Mouse (Mus musculus) heart, postnatal 0 days (tissue): ENCODE measurements at regions not wholly inside any gene's neighbourhood (a gene's known extent, or its start where the extent isn't known, plus 50 kb on each side); places are given as distances from the start of the nearest gene placed in this dataset.

Experiments
- ATAC-seq: fragments of 200-750 bp; cut with Nextera tagmentation; 2 replicates; pipeline ENCODE4 v1.8.0; 2017; ENCODE audit warnings: low read depth, moderate number of reproducible peaks, moderate library complexity; ENCODE audit not compliant: insufficient read depth
- DNase-seq: peaks from one replicate; pipeline ENCODE4 v3.0.0-alpha.2; 2016; ENCODE audit warnings: low spot score
- H3K27ac ChIP-seq: fragments of 300-500 bp; sonication (generic); 2 replicates; pipeline ENCODE4 v1.5.1; 2014; ENCODE audit warnings: low read depth, mild to moderate bottlenecking
- H3K27me3 ChIP-seq: fragments of 300-500 bp; sonication (generic); 2 replicates; pipeline ENCODE4 v1.6.1; 2014; ENCODE audit warnings: low read length, mixed read lengths; ENCODE audit not compliant: control insufficient read depth, insufficient read depth
- H3K36me3 ChIP-seq: fragments of 300-500 bp; sonication (generic); replicated peaks from 2 replicates; pipeline ENCODE4 v1.6.1; 2014; ENCODE audit warnings: low read length, mixed read lengths; ENCODE audit not compliant: control insufficient read depth, insufficient read depth
- H3K4me1 ChIP-seq: fragments of 300-500 bp; sonication (generic); 2 replicates; pipeline ENCODE4 v1.6.1; 2014; ENCODE audit warnings: antibody characterized with exemption; ENCODE audit not compliant: control insufficient read depth, insufficient read depth
- H3K4me2 ChIP-seq: fragments of 300-500 bp; sonication (generic); 2 replicates; pipeline ENCODE4 v1.6.1; 2014; ENCODE audit warnings: low read depth, mild to moderate bottlenecking, low read length, moderate library complexity
- H3K4me3 ChIP-seq: fragments of 300-500 bp; sonication (generic); 2 replicates; pipeline ENCODE4 v1.5.1; 2014; ENCODE audit warnings: low read depth, low read length
- H3K9ac ChIP-seq: fragments of 300-500 bp; sonication (generic); replicated peaks from 2 replicates; pipeline ENCODE4 v1.6.1; 2014; ENCODE audit warnings: low read depth, low read length, mixed read lengths
- H3K9me3 ChIP-seq: fragments of 300-500 bp; sonication (generic); replicated peaks from 2 replicates; pipeline ENCODE4 v1.6.1; 2016; ENCODE audit warnings: low read length; ENCODE audit not compliant: control insufficient read depth
- CTCF ChIP-seq: IDR thresholded peaks from 2 replicates; pipeline ENCODE4 v1.5.1; 2016; ENCODE audit warnings: antibody characterized with exemption, control low read depth, low read depth
- EP300 ChIP-seq: IDR thresholded peaks from 2 replicates; pipeline ENCODE4 v1.6.1; 2016; ENCODE audit warnings: antibody characterized with exemption, low read depth
- WGBS: fragments of 180-500 bp; shearing (Covaris S2); extraction: QIAGEN DNeasy Blood & Tissue Kit; methylation state at CpG from one replicate; pipeline ENCODE4 v1.1.7; 2014; 5-methylcytosine and 5-hydroxymethylcytosine counted together

DNA sequence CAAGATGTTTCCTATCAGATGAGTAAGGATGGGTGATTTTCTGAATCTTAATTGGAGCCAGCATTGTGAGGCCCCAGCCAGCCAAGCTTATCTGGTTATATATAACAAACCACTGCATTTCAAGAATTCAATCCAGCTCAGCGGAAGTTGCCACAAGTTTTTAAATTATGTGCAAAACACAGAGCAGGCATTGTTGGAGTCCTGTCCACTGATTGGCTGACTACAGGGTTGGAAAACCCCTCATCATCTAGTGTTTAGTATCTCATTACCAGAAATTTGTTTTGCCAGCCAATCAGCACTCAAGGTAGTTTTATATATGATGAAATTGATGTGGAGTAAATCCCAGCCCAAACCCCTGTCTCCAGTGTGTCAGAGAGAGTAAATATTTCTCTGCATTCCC, 578.5 kb upstream of the Intu start:
- Histone ChIP-seq H3K9ac (no peak overlapping the region), H3K9me3 (no peaks in the 10 kb centered on the region), H3K4me1 (no peaks in the 10 kb centered on the region), H3K36me3 (no peaks in the 10 kb centered on the region), H3K4me3 (no peak overlapping the region), H3K27ac (no peak overlapping the region), H3K27me3 (no peaks in the 10 kb centered on the region), H3K4me2 (no peak overlapping the region)
- 76% methylated on average over 1 of the region's 1 CpGs for WGBS
- DNase-seq (no peak), ATAC-seq (no peak)
- TF ChIP-seq EP300 (no peak), CTCF (no peak)

DNA sequence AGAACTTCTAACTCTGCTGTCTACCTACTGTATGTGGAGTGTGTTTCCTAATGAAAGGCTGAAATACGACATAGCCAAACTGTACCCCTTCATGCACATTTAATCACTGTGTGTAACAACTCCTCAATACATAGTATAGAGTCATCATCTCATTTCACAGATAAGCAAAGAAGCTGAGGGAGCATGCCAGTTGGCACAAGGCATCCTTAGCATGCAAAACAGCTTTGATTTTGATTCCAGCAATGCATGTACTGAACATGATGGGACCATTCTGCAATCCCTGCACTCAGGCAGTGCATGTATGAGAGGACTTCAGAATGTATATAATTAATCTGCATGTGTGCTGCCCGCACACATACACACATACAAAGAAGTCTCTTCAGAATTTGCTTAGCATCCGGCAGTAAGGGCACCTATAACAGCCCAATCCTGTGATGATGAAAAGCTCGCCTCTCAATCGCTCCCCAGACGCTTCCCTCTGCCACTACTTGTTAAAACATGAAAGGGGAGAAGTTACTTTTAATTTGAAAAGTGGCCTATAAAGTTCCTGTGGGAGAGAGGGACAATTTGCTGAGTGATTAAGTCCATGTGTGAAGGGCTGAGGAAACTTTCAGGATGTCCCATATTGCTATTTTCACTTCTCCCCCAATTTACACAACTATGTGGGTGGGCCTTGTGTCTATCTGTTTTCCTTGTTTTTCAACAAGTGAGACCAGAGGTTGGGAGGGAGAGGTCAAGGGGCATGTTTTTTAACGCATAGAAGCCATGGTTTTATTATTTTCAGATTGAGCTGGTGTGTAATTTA, 569.0 kb upstream of the Intu start:
- no peak overlapping the region for H3K9ac ChIP-seq
- H3K36me3 ChIP-seq = no peaks in the 10 kb centered on the region
- no peak overlapping the region for H3K4me2 ChIP-seq
- WGBS = 66% methylated on average over 7 of the region's 7 CpGs
- no peak for ATAC-seq
- TF ChIP-seq CTCF (no peak), EP300 (no peak)
- no peak for DNase-seq
- H3K9me3 ChIP-seq = no peaks in the 10 kb centered on the region
- H3K27me3 ChIP-seq = no peaks in the 10 kb centered on the region
- no peak overlapping the region for H3K27ac ChIP-seq
- no peak overlapping the region for H3K4me3 ChIP-seq
- no peaks in the 10 kb centered on the region for H3K4me1 ChIP-seq

DNA sequence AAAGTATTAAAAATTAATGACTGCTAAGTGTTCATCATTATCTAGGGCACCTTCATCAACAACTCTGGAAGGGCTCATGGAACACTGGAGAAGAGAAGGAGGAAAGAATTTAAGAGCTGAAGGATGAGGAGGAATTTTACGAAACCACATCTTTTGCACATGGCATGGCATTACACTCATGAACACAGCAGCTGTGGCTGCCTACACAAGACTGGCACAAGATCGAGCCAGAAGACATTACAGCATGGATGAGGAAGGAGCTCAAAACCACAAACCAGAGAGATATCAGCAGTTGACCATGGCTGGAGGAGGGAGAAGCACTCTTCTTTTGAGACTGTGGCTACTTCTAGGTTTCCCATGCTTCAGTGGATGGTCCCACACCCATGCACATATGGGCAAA, 565.7 kb upstream of the Intu start:
- ATAC-seq = no peak
- no peaks in the 10 kb centered on the region for H3K36me3 ChIP-seq
- H3K27me3 ChIP-seq = no peaks in the 10 kb centered on the region

DNA sequence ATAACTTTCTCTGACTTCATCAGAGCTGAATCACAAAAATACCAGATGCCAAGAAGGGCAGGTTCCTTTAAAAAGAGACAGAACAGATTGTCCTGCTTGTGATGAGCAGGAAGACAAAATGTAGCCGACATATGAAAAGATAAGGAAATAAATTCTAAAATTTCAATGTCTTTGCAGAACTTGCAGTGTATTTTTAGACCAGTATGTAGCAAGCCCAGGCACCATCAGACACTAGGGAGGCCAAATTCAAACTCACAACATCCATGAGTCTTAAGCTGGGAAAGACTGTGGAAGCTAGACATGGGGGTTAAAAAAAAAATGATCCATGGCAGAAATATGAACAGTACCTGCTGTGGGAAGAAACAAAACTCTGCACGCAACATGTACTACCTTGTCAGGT, 564.7 kb upstream of the Intu start:
- no peaks in the 10 kb centered on the region for H3K27me3 ChIP-seq
- H3K4me2 ChIP-seq = no peak overlapping the region
- no peak overlapping the region for H3K27ac ChIP-seq
- H3K4me1 ChIP-seq = no peaks in the 10 kb centered on the region
- no peak overlapping the region for H3K9ac ChIP-seq
- TF ChIP-seq CTCF = no peak
- TF ChIP-seq EP300 = no peak
- WGBS = 75% methylated on average over 2 of the region's 2 CpGs
- H3K36me3 ChIP-seq = no peaks in the 10 kb centered on the region
- no peak for DNase-seq
- no peak for ATAC-seq
- no peak overlapping the region for H3K4me3 ChIP-seq
- H3K9me3 ChIP-seq = no peaks in the 10 kb centered on the region

More for the DNA sequence above, 565.7 kb upstream of the Intu start:
- H3K4me2 ChIP-seq = no peak overlapping the region
- H3K4me3 ChIP-seq = no peak overlapping the region
- TF ChIP-seq EP300 (no peak), CTCF (no peak)
- no peak for DNase-seq
- H3K4me1 ChIP-seq = no peaks in the 10 kb centered on the region
- 77% methylated on average over 2 of the region's 2 CpGs for WGBS
- H3K9ac ChIP-seq = no peak overlapping the region
- no peak overlapping the region for H3K27ac ChIP-seq
- no peaks in the 10 kb centered on the region for H3K9me3 ChIP-seq

DNA sequence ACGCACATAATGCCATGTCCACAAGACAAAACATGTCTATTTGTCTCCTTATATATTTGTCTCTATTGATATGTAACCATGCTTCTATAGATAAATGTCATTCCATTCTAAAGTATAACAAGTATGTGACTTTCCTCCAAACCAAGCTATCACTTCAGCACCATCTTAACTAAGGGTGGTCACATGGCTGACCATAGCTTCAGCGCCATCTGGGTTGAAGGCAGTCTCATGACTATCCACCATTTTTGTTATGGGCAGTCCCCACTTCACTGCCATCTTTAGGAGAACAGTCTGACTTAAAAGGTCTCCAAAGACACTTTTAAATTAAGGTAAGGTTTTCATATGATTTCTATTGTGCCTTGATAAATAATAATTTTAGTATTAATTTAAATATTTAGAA, 554.1 kb upstream of the Intu start:
- TF ChIP-seq CTCF (no peak), EP300 (no peak)

More for the DNA sequence above, 554.1 kb upstream of the Intu start:
- 88% methylated on average over 2 of the region's 2 CpGs for WGBS
- no peak for DNase-seq
- no peaks in the 10 kb centered on the region for H3K36me3 ChIP-seq
- ATAC-seq = no peak
- H3K4me1 ChIP-seq = no peaks in the 10 kb centered on the region
- no peaks in the 10 kb centered on the region for H3K27me3 ChIP-seq
- no peak overlapping the region for H3K4me3 ChIP-seq
- H3K9me3 ChIP-seq = 0 out of 2 replicates have a peak, but pooled peaks cover 5% of the 10 kb centered on the region
- H3K27ac ChIP-seq = no peak overlapping the region
- no peak overlapping the region for H3K9ac ChIP-seq
- H3K4me2 ChIP-seq = no peak overlapping the region
